Mouse (Mus musculus): ENCODE measurements around the gene Cavin1. TPM values are rescaled to one million over a fixed set of nuclear protein-coding genes. Genes with fewer than 3 reads are reported as not detected.

Gene Cavin1
- polyA plus RNA-seq, 1 experiment from 2014 or later, result 191 TPM

DNA sequence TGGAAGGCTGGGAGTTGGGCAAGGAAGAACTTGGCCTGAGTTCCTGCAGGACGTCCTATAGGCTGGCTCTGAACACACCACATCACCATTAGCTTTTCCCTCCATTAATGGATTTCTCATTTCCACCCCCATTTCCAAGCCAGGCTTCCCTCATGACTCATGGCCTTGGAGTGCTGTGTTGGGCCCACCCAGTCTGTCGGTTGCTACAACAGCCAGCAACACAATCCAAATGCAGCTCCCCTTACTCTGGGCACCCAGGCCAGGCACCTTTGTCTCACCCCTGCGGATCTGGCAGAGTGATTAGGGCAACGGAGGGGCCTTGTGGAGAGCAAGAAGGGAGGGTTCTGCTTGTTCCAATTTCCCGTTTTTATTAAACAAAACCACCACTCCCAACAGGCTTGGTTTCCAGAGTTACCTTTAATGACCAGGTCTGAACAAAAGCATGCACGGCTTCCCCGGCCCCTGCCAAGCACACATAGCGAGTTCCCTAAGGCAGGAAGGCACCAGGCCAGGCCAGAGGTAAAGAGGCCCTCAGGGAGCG lies 8.2 kb downstream of the Cavin1 start:
- 57% methylated on average over 9 of the region's 9 CpGs for WGBS

DNA sequence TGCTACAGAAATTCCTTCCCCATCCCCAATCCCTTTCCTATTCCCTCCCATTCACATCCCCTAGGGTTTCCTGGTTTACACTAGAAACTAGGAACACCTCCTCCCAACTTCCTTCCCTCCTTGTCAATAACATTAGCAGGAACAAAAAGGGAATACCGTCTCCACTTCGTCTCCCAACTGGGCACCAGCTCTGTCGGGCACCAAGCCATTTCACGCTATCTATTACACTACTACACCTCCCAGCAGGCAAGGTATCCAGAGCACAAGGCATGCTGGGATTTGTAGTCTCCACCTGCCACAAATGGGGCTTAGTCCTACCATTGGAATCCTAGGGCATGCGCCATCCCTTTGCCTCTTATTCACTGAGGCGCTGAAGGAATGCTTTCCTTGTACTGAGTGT lies 10.1 kb downstream of the Cavin1 start:
- 28% methylated on average over 6 of the region's 6 CpGs for WGBS
- Histone ChIP-seq H3K27me3 (replicated peaks; ENCODE audit: control insufficient read depth, insufficient read depth, low read length) (peaks cover 10% of the 10 kb centered on the region; the same call in 1 of the 2 replicates), H3K4me3 (ENCODE audit: low read depth, low read length) (no peak overlapping the region), H3K36me3 (ENCODE audit: control insufficient read depth, insufficient read depth) (peaks cover 12% of the 10 kb centered on the region; the same call in 1 of the 2 replicates), H3K4me1 (replicated peaks; ENCODE audit: control insufficient read depth, insufficient read depth, low read length) (peaks cover 7% of the 10 kb centered on the region; the same call in 1 of the 2 replicates), H3K27ac (ENCODE audit: low read depth, low read length) (no peak overlapping the region), H3K9me3 (ENCODE audit: control insufficient read depth) (no peaks in the 10 kb centered on the region), H3K4me2 (replicated peaks; ENCODE audit: low read depth) (peak overlapping the region; percentile 13; the same call in 1 of the 2 replicates), H3K9ac (ENCODE audit: low read depth, low read length) (no peak overlapping the region)
- ATAC-seq, result peak; percentile 32; the same call in 1 of the 2 replicates
- no peak for TF ChIP-seq CTCF (IDR thresholded peaks at IDR 0.05; ENCODE audit: low read depth)

More for the DNA sequence above, 8.2 kb downstream of the Cavin1 start:
- H3K27me3 ChIP-seq (replicated peaks; ENCODE audit: control insufficient read depth, insufficient read depth, low read length), result peaks cover 10% of the 10 kb centered on the region; the same call in 1 of the 2 replicates
- H3K4me2 ChIP-seq (replicated peaks; ENCODE audit: low read depth), result 0 out of 2 replicates have a peak overlapping the region, but pooled peaks have one; percentile 9
- H3K4me3 ChIP-seq (ENCODE audit: low read depth, low read length), result no peak overlapping the region
- peaks cover 7% of the 10 kb centered on the region; the same call in 1 of the 2 replicates for H3K4me1 ChIP-seq (replicated peaks; ENCODE audit: control insufficient read depth, insufficient read depth, low read length)
- H3K9ac ChIP-seq (ENCODE audit: low read depth, low read length), result peak overlapping the region; percentile 26; the same call in 1 of the 2 replicates
- peak; percentile 20; the same call in 1 of the 2 replicates for ATAC-seq
- no peaks in the 10 kb centered on the region for H3K9me3 ChIP-seq (ENCODE audit: control insufficient read depth)
- peaks cover 7% of the 10 kb centered on the region; the same call in 1 of the 2 replicates for H3K36me3 ChIP-seq (ENCODE audit: control insufficient read depth, insufficient read depth)
- TF ChIP-seq CTCF (IDR thresholded peaks at IDR 0.05; ENCODE audit: low read depth), result no peak
- peak overlapping the region; percentile 57; the same call in 1 of the 2 replicates for H3K27ac ChIP-seq (ENCODE audit: low read depth, low read length)

DNA sequence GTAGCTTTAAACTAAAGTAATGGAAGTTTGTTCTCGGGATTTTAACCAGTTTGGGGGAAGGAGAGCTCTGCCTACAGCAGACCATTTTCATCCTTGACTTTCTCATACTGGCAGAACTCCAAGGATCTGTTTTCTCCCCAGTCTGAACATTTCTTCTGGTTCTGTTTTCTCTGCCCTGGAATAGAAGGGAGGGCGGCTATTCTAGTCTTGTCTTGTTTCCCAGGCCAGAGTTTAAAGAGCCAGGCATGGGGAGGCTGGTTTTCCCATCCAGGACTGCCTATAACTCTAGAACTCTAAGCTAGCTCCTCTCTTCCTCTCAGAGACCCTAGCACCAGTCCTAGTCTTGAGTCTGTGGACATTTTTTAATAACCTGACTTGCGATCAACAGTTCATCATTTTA lies 10.9 kb downstream of the Cavin1 start:
- H3K4me3 ChIP-seq (ENCODE audit: low read depth, low read length), result peak overlapping the region; percentile 25; the same call in 1 of the 2 replicates
- no peaks in the 10 kb centered on the region for H3K9me3 ChIP-seq (ENCODE audit: control insufficient read depth)
- no peak overlapping the region for H3K9ac ChIP-seq (ENCODE audit: low read depth, low read length)
- 0 out of 2 replicates have a peak overlapping the region, but pooled peaks have one; percentile 0 for H3K27ac ChIP-seq (ENCODE audit: low read depth, low read length)
- peaks cover 7% of the 10 kb centered on the region; the same call in 1 of the 2 replicates for H3K4me1 ChIP-seq (replicated peaks; ENCODE audit: control insufficient read depth, insufficient read depth, low read length)
- H3K4me2 ChIP-seq (replicated peaks; ENCODE audit: low read depth), result peak overlapping the region; percentile 51
- H3K36me3 ChIP-seq (ENCODE audit: control insufficient read depth, insufficient read depth), result peaks cover 16% of the 10 kb centered on the region; the same call in 1 of the 2 replicates
- peaks cover 10% of the 10 kb centered on the region; the same call in 1 of the 2 replicates for H3K27me3 ChIP-seq (replicated peaks; ENCODE audit: control insufficient read depth, insufficient read depth, low read length)
- ATAC-seq, result no peak
- 34% methylated on average over 3 of the region's 3 CpGs for WGBS
- TF ChIP-seq CTCF (IDR thresholded peaks at IDR 0.05; ENCODE audit: low read depth), result no peak

DNA sequence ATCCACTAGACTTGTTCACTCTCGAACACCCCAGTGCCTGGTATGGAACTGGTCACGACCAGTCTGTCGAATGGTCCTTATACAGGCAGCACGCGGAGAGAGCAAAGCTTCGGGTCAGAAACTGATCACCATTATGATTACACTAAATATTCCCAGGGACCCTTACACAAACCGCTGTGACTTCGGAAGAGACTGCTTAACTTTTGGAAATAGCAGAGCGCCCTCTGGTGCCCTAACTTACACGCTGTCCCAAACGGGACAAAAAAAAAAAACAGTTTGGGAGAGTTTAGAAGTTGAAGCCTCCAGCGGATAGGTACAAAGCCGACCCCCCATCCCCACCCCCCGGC lies 11.2 kb downstream of the Cavin1 start:
- Histone ChIP-seq H3K27me3 (replicated peaks; ENCODE audit: control insufficient read depth, insufficient read depth, low read length) (peaks cover 10% of the 10 kb centered on the region; the same call in 1 of the 2 replicates), H3K4me1 (replicated peaks; ENCODE audit: control insufficient read depth, insufficient read depth, low read length) (peaks cover 7% of the 10 kb centered on the region; the same call in 1 of the 2 replicates), H3K36me3 (ENCODE audit: control insufficient read depth, insufficient read depth) (peaks cover 16% of the 10 kb centered on the region; the same call in 1 of the 2 replicates), H3K27ac (ENCODE audit: low read depth, low read length) (no peak overlapping the region), H3K9me3 (ENCODE audit: control insufficient read depth) (no peaks in the 10 kb centered on the region), H3K4me3 (ENCODE audit: low read depth, low read length) (peak overlapping the region; percentile 25), H3K4me2 (replicated peaks; ENCODE audit: low read depth) (peak overlapping the region; percentile 51), H3K9ac (ENCODE audit: low read depth, low read length) (no peak overlapping the region)
- ATAC-seq, result no peak
- TF ChIP-seq CTCF (IDR thresholded peaks at IDR 0.05; ENCODE audit: low read depth), result peak; percentile 72
- WGBS, result 6% methylated on average over 14 of the region's 14 CpGs

DNA sequence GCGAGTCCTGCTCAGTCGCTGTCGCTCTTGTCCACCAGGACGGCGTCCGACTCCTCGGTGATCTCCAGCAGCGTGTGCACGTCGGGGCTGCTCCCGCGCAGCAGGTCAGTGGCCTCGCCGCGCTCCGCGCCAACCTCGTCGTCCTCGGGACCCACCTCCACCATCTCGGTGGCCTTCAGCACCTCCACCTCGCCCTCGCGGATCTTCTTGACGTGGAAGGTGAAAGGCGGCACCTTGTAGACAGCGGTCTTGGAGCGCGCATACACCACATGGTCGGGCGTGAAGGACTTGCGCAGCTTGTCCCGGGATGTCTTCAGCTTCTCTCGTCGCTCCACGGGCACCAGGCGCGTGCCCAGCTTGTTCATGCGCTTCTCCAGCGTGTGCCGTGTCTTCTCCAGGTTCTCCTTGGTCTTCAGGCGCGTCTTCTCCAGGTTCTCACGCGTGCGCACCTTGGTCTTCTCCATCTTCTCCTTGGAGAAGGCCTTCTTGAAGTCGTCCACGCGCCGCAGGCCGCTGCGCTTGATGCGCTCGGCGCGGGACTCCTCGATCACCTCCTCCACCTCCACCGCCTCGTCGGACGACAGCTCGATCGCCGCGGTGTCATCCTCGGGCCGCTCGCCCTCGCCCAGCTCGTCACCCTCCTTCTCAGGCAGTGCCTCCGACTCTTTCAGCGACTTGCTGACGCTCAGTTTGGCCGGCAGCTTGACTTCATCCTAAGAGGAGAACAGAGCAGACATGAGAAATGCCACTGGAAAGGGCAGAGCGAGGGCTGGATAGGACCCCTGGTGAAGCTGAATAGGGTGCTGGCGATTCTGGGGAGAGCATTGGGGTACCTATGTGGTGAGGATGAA lies 11.8 kb downstream of the Cavin1 start:
- Histone ChIP-seq H3K36me3 (ENCODE audit: control insufficient read depth, insufficient read depth) (peaks cover 16% of the 10 kb centered on the region; the same call in 1 of the 2 replicates), H3K27me3 (replicated peaks; ENCODE audit: control insufficient read depth, insufficient read depth, low read length) (peaks cover 10% of the 10 kb centered on the region; the same call in 1 of the 2 replicates), H3K4me1 (replicated peaks; ENCODE audit: control insufficient read depth, insufficient read depth, low read length) (peaks cover 7% of the 10 kb centered on the region; the same call in 1 of the 2 replicates), H3K27ac (ENCODE audit: low read depth, low read length) (no peak overlapping the region), H3K9ac (ENCODE audit: low read depth, low read length) (no peak overlapping the region), H3K4me3 (ENCODE audit: low read depth, low read length) (peak overlapping the region; percentile 25), H3K4me2 (replicated peaks; ENCODE audit: low read depth) (peak overlapping the region; percentile 51), H3K9me3 (ENCODE audit: control insufficient read depth) (no peaks in the 10 kb centered on the region)
- WGBS, result 33% methylated on average over 76 of the region's 76 CpGs
- no peak for TF ChIP-seq CTCF (IDR thresholded peaks at IDR 0.05; ENCODE audit: low read depth)
- no peak for ATAC-seq
